Mouse (Mus musculus) neural tube, embryonic 14.5 days (tissue): ENCODE data around the gene Cfi. TPM values are rescaled to one million over a fixed set of nuclear protein-coding genes. Genes with fewer than 3 reads are reported as not detected.

ENCODE experiments used
- ATAC-seq: fragments of 200-750 bp; cut with Nextera tagmentation; 2 replicates; pipeline ENCODE4 v1.8.0; 2017; ENCODE audit warnings: low read depth, mild to moderate bottlenecking, moderate TSS enrichment, moderate library complexity
- H3K27ac ChIP-seq: fragments of 300-500 bp; sonication (generic); 2 replicates; pipeline ENCODE4 v1.5.1; 2014; ENCODE audit warnings: low read depth, mild to moderate bottlenecking, control low read depth, low read length, moderate library complexity, mixed read lengths
- H3K27me3 ChIP-seq: fragments of 300-500 bp; sonication (generic); 2 replicates; pipeline ENCODE4 v1.6.1; 2014; ENCODE audit warnings: low read length; ENCODE audit not compliant: control insufficient read depth, insufficient read depth
- H3K36me3 ChIP-seq: fragments of 300-500 bp; sonication (generic); 2 replicates; pipeline ENCODE4 v1.6.1; 2014; ENCODE audit warnings: low read length, mixed read lengths; ENCODE audit not compliant: control insufficient read depth, insufficient read depth
- H3K4me1 ChIP-seq: fragments of 300-500 bp; sonication (generic); 2 replicates; pipeline ENCODE4 v1.6.1; 2014; ENCODE audit warnings: low read length; ENCODE audit not compliant: control insufficient read depth, insufficient read depth
- H3K4me2 ChIP-seq: fragments of 300-500 bp; sonication (generic); 2 replicates; pipeline ENCODE4 v1.6.1; 2014; ENCODE audit warnings: mild to moderate bottlenecking, low read depth, low read length, control low read depth
- H3K4me3 ChIP-seq: fragments of 300-500 bp; sonication (generic); 2 replicates; pipeline ENCODE4 v1.5.1; 2014; ENCODE audit warnings: low read depth, low read length, control low read depth, mixed read lengths
- H3K9ac ChIP-seq: fragments of 300-500 bp; sonication (generic); replicated peaks from 2 replicates; pipeline ENCODE4 v1.6.1; 2014; ENCODE audit warnings: low read depth, mild to moderate bottlenecking, control low read depth, low read length, mixed read lengths
- H3K9me3 ChIP-seq: fragments of 300-500 bp; sonication (generic); 2 replicates; pipeline ENCODE4 v1.6.1; 2016; ENCODE audit warnings: low read length; ENCODE audit not compliant: control insufficient read depth
- WGBS: fragments of 180-500 bp; shearing (Covaris S2); extraction: QIAGEN DNeasy Blood & Tissue Kit; methylation state at CpG from one replicate; pipeline ENCODE4 v1.1.7; 2014; 5-methylcytosine and 5-hydroxymethylcytosine counted together
- polyA plus RNA-seq: library from polyadenylated mRNA; unstranded; fragments of >200 nt; fragmentation: Nextera tagmentation; extraction: Ambion mirVana; gene quantifications from 2 replicates; pipeline ENCODE4 v1.2.1, GENCODE M21; 2014

Gene Cfi
- 0.16 and 0.33 TPM in 2 replicates for polyA plus RNA-seq

DNA sequence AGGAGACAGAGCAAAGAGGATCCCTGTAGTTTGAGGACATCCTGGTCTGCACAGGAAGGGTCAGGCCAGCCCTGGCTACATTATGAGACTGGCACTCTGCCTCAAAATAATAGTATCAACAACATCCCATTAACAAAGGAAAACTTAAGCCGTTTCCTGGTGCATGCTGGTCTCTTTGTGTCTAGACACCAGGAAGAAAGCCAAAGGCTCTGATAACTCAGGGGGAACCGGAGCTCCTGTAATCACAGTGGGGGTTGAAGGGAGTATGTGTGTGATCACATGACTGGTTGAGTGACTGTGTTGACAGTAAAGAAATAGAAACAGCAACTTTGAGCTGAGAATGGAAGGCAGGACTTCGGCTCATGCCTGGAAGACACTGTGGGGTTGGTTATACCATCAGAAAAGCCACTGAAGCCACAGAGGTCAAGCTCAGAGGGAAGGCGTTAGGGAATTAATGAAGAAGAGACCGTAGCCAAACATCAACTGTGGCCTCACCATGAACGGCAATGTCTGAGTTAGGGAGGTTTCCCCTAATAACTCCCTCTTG is at the start of gene Cfi:
Gene Cfi, plus strand, starts transcription at position 497 of the 547 bp plus-strand sequence.
- Histone ChIP-seq H3K27me3 (no peaks in the 10 kb centered on the region), H3K36me3 (no peaks in the 10 kb centered on the region), H3K9me3 (no peaks in the 10 kb centered on the region), H3K4me2 (no peak within 1 kb of the TSS), H3K27ac (no peak within 1 kb of the TSS), H3K9ac (no peak within 1 kb of the TSS; the same call in 1 of the 2 replicates), H3K4me1 (no peaks in the 10 kb centered on the region), H3K4me3 (no peak within 1 kb of the TSS)
- no peak for ATAC-seq
- WGBS: 82% methylated on average over 6 of the region's 6 CpGs

DNA sequence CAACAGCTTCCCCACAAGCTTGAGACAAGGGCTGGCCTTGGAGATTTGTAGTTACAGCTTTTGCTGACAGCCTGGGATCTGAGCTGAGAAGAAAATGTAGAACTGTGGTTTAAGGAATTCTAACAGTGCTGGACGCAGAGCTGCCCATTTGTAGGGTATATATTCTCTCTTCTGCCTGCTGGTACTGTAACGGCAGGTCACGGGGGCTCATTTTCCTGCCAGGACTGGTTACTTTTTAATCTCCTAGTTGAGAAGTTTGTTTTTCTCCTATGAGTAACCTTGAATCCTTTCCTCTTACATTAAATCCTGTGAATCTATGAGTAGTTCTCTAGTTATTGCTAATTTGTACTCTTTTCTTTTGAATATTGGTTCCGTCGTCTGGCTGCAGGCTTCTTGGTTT is 41.9 kb upstream of the Cfi start:
- 94% methylated on average over 5 of the region's 5 CpGs for WGBS
- Histone ChIP-seq H3K4me2 (no peak overlapping the region), H3K27ac (no peak overlapping the region), H3K27me3 (no peaks in the 10 kb centered on the region), H3K4me3 (no peak overlapping the region), H3K9me3 (no peaks in the 10 kb centered on the region), H3K36me3 (no peaks in the 10 kb centered on the region), H3K4me1 (no peaks in the 10 kb centered on the region), H3K9ac (no peak overlapping the region)
- ATAC-seq: no peak

DNA sequence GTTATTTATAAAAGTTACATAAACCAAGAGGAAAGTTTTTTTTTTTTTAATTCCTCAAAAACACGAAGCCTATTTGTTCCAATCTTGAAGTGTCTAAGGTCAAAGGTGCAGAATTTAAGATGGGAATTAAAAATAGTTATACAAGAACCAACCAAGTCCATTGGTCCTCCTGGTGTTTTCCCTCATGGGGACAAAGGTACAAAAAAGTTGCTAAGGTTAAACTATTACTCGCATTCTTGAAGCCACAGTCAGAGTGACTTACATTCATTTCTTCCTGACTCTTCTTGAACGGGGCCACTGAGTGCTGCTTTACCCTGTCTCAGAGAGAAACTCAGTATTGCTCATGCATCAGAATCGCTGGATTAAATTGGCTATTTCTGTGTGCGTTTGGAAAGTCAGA is 38.3 kb upstream of the Cfi start:
- H3K4me2 ChIP-seq: no peak overlapping the region
- H3K9ac ChIP-seq: no peak overlapping the region
- H3K27me3 ChIP-seq: no peaks in the 10 kb centered on the region
- no peaks in the 10 kb centered on the region for H3K36me3 ChIP-seq
- H3K4me1 ChIP-seq: no peaks in the 10 kb centered on the region
- no peak for ATAC-seq
- no peaks in the 10 kb centered on the region for H3K9me3 ChIP-seq
- no peak overlapping the region for H3K4me3 ChIP-seq
- WGBS: 82% methylated on average over 5 of the region's 5 CpGs
- H3K27ac ChIP-seq: no peak overlapping the region

DNA sequence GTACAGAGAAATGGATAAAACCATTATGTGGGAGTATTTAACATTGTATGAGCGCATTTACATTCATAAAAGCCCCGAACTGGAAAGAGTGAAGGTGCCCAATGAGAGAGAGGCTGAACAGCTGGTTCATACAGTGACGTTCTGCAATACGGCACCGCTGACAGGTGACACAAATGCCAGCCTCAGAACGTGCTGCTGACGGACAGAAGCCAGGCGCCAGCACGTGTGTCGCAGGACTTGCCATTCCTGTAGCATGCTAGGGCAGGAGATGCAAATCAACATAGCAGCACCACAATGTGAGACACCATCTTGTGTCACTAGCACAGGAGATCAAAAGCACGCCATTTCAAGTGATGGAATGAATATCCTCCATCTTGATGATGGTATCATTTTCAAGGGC is 37.1 kb upstream of the Cfi start:
- H3K4me3 ChIP-seq: no peak overlapping the region
- no peak overlapping the region for H3K4me2 ChIP-seq
- no peak overlapping the region for H3K9ac ChIP-seq
- no peak overlapping the region for H3K27ac ChIP-seq
- no peak for ATAC-seq
- 86% methylated on average over 11 of the region's 11 CpGs for WGBS
- H3K36me3 ChIP-seq: no peaks in the 10 kb centered on the region
- no peaks in the 10 kb centered on the region for H3K27me3 ChIP-seq
- no peaks in the 10 kb centered on the region for H3K4me1 ChIP-seq
- no peaks in the 10 kb centered on the region for H3K9me3 ChIP-seq

DNA sequence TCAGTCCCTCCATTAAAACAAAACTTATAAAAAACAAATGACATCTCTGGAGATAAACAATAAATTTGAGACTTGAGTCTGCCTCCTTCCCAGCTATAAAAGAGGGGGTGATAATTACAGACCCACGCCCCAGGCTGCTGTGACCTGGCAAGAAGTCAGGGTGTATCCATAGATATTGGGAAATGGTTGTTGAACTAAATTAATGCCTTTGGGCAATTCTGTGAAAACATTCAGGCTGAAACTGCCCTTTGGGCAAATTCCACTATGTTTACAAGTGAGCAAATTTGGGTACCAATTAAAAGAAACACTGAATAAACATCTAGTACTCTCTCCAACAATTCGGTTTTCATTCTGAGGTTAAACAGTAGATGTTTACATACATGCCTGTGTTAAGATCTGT is 36.7 kb upstream of the Cfi start:
- Histone ChIP-seq H3K4me3 (no peak overlapping the region), H3K4me1 (no peaks in the 10 kb centered on the region), H3K36me3 (no peaks in the 10 kb centered on the region), H3K27me3 (no peaks in the 10 kb centered on the region), H3K4me2 (no peak overlapping the region), H3K27ac (no peak overlapping the region), H3K9ac (no peak overlapping the region), H3K9me3 (no peaks in the 10 kb centered on the region)
- 81% methylated on average over 2 of the region's 2 CpGs for WGBS
- no peak for ATAC-seq

DNA sequence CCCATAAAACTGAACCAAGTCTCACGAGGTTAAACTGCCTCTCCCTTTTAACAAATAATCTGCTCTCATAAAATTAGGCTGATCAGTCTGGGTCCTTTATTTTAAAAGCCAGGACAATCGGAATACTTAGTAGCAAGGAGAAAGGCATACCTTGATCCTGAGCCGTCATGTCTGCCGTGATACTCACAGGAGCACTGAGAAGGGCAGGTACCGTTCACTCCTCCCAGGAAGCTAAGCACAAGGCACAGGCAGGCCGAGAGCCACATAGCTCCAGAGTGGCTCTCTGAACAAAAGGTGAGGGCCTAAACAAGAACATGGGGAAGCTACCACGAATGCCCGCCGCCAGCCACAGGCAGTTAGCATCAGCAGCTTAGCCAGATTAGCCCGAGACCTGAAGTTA is 31.9 kb upstream of the Cfi start, which contains the start of gene Lrit3:
Gene Lrit3, minus strand, starts transcription at position 266 of the 400 bp plus-strand sequence.
- WGBS: 84% methylated on average over 10 of the region's 10 CpGs
- ATAC-seq: no peak
- H3K27ac ChIP-seq: no peak within 1 kb of the TSS

DNA sequence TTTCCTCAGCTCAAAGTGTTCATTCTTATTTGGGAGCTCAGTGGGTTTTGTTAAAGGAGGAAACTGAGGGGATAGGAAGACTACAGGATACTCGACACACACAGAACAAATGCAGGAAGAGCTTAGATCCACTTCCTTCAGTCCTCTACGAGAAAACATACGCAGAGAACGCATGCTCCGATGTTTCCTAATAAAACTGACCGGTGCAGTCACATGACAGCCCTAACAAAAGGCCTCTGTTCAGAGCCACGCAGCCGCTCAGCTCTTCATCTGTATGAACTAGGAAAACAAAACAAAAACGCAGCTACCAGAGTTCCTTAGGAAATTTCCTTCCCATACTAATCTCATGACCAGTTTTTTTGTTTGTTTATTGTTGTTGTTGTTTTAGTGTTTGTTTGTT is 14.8 kb upstream of the Cfi start:
- Histone ChIP-seq H3K9me3 (no peaks in the 10 kb centered on the region), H3K27me3 (no peaks in the 10 kb centered on the region), H3K4me1 (no peaks in the 10 kb centered on the region), H3K4me2 (no peak overlapping the region), H3K36me3 (peaks cover 3% of the 10 kb centered on the region; the same call in 1 of the 2 replicates), H3K9ac (no peak overlapping the region), H3K27ac (no peak overlapping the region), H3K4me3 (no peak overlapping the region)
- ATAC-seq: no peak
- 61% methylated on average over 9 of the region's 9 CpGs for WGBS

More for the DNA sequence above, 31.9 kb upstream of the Cfi start, which contains the start of gene Lrit3:
- no peaks in the 10 kb centered on the region for H3K4me1 ChIP-seq
- H3K4me3 ChIP-seq: no peak within 1 kb of the TSS
- no peaks in the 10 kb centered on the region for H3K36me3 ChIP-seq
- H3K9ac ChIP-seq: no peak within 1 kb of the TSS
- H3K27me3 ChIP-seq: no peaks in the 10 kb centered on the region
- H3K9me3 ChIP-seq: no peaks in the 10 kb centered on the region
- no peak within 1 kb of the TSS for H3K4me2 ChIP-seq

DNA sequence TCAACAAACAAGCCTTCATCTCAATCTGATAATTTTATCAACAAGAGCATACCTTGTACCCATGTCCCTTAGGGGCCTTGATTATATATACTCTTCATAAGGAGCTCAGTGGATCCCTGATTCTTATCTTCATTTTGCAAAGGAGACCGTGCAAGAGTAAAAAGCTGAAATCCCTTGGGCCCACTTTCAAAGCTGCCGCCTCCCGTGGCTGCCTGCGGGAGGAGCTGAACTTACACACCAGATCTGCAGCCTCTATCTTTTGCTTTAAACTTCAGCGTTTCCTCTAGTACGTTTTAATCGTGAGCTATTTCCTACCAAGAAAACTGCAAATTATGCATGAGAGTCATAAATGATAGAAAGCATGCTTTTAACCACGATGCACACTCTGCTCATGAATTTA is 13.9 kb upstream of the Cfi start:
- Histone ChIP-seq H3K9me3 (no peaks in the 10 kb centered on the region), H3K27me3 (no peaks in the 10 kb centered on the region), H3K4me3 (no peak overlapping the region), H3K36me3 (peaks cover 3% of the 10 kb centered on the region; the same call in 1 of the 2 replicates), H3K9ac (no peak overlapping the region), H3K4me2 (no peak overlapping the region), H3K27ac (no peak overlapping the region), H3K4me1 (no peaks in the 10 kb centered on the region)
- 69% methylated on average over 8 of the region's 8 CpGs for WGBS
- no peak for ATAC-seq

DNA sequence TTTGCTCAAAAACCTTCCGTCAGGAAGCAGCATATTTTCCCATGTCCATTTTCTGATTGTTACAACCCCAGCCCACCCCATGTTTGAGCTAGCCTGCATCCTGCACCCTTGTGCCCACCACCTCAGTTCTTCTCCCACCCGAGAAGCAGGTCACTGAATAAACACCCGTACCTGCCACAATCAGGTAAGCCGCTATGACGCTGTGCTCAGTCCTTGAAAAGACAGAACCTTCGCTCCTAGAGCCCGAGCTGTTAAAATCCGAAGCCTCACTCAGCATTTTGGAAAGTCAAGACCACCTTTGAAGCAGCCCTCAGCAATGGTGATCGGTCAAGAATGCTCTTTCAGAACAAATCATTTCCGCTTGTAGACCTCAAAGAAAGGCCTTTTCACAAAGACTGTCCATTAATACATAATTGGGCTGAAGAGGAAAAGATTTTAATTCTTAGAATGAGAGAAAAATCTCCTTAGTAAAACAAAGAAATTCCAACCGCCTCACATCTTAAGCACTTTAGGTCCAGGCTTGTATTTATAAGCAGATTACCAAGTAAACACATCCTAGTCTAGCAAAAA is 13.4 kb upstream of the Cfi start, which contains the start of gene Rrh:
Gene Rrh, minus strand, starts transcription at position 382 of the 570 bp plus-strand sequence.
- ATAC-seq: no peak
- Histone ChIP-seq H3K4me1 (no peaks in the 10 kb centered on the region), H3K9ac (no peak within 1 kb of the TSS), H3K4me3 (no peak within 1 kb of the TSS), H3K36me3 (peaks cover 3% of the 10 kb centered on the region; the same call in 1 of the 2 replicates), H3K27ac (no peak within 1 kb of the TSS), H3K4me2 (no peak within 1 kb of the TSS), H3K9me3 (no peaks in the 10 kb centered on the region), H3K27me3 (no peaks in the 10 kb centered on the region)
- WGBS: 64% methylated on average over 11 of the region's 11 CpGs
